Mouse (Mus musculus) liver, postnatal 0 days (tissue): ENCODE results near the gene Tph1.

ENCODE experiments used
- CTCF ChIP-seq: sonication (generic); IDR thresholded peaks from 2 replicates; pipeline ENCODE4 v1.5.1; 2016; ENCODE audit warnings: antibody characterized with exemption, low read depth
- EP300 ChIP-seq: IDR thresholded peaks from 2 replicates; pipeline ENCODE4 v1.6.1; 2016; ENCODE audit warnings: antibody characterized with exemption, low read depth, mild to moderate bottlenecking

- TF ChIP-seq CTCF: no peak
- no peak for TF ChIP-seq EP300
Measured at GRCm38 (mm10) chr7:46614263-46614662, 58.1 kb downstream of the Tph1 start.
